Mouse (Mus musculus): ENCODE results near the gene Vps51.

GRCm38 (mm10) chr19:6023930-6024329 is 53.1 kb downstream of the Vps51 start:
- TF ChIP-seq CTCF (IDR thresholded peaks at IDR 0.05; ENCODE audit: low read depth, low read length) (no peak), EP300 (IDR thresholded peaks at IDR 0.05; ENCODE audit: insufficient read depth, low read depth, low read length) (no peak)

All from ES-Bruce4 (cell line).